Mouse (Mus musculus): ENCODE results near the gene Hcfc1. TPM values are rescaled to one million over a fixed set of nuclear protein-coding genes. Genes with fewer than 3 reads are reported as not detected.
A peak's percentile ranks its signal among the peaks of the same experiment; 100 is the strongest.

Hcfc1 gene
- polyA plus RNA-seq, 1 experiment from 2014 or later = 89.9 TPM

DNA sequence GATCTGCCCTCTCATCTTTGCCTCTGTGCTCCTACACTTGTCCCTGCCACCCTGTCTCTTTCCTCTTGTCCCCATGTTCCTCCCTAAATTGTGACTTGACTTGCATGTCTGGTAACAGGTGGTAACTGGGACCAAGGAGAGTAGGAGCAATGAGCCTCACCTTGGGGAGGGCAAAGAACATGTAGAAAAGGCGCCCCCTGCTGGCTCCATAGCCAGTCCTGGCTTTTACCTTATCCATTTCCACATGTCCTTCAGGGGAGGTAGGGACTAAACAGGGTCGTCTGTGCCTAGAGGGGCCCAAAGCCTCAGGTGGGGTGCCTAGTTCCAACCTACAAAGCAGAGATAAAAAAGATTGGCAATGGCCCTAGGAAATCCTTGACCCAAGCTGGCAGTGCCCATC, 70.4 kb downstream of the Hcfc1 start, which contains the start of gene L1cam:
TSS of gene L1cam (minus strand) at position 387 of the 400 bp plus-strand sequence.
- WGBS = 29% methylated on average over 2 of the region's 2 CpGs
- H3K4me3 ChIP-seq = no peak within 1 kb of the TSS
- no peak within 1 kb of the TSS for H3K27ac ChIP-seq
- H3K27me3 ChIP-seq (ENCODE audit: poor library complexity, severe bottlenecking) = peaks cover 9% of the 10 kb centered on the region; the same call in 1 of the 2 replicates
- peak; percentile 30 for DNase-seq (ENCODE audit: extremely low spot score, low spot score)
- H3K36me3 ChIP-seq (replicated peaks) = no peaks in the 10 kb centered on the region
- H3K4me1 ChIP-seq = no peaks in the 10 kb centered on the region
- no peaks in the 10 kb centered on the region for H3K9me3 ChIP-seq

DNA sequence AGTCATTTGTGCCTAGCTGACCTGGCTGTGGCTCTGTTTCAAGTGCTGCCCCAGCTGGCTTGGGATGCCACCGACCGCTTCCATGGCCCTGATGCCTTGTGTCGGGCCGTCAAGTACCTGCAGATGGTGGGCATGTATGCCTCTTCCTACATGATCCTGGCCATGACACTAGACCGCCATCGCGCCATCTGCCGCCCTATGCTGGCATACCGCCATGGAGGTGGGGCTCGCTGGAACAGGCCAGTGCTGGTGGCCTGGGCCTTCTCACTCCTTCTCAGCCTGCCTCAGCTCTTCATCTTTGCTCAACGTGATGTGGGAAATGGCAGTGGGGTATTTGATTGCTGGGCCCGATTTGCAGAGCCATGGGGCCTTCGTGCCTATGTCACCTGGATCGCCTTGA, 73.3 kb downstream of the Hcfc1 start:
- no peaks in the 10 kb centered on the region; the same call in 1 of the 2 replicates for H3K27me3 ChIP-seq (ENCODE audit: poor library complexity, severe bottlenecking)
- H3K9me3 ChIP-seq = no peaks in the 10 kb centered on the region
- 95% methylated on average over 14 of the region's 14 CpGs for WGBS
- no peak overlapping the region for H3K4me3 ChIP-seq
- H3K4me1 ChIP-seq = no peaks in the 10 kb centered on the region
- no peak overlapping the region for H3K27ac ChIP-seq
- no peak for DNase-seq (ENCODE audit: extremely low spot score, low spot score)
- no peaks in the 10 kb centered on the region for H3K36me3 ChIP-seq (replicated peaks)

Other genes starting within 250 kb of the Hcfc1 start
- gene Abcd1, start 249.8 kb downstream of the Hcfc1 start, polyA plus RNA-seq (2016; fragmentation: Nextera tagmentation; extraction: Ambion mirVana) = 9.2 and 10.1 TPM in 2 replicates
- gene Plxnb3, start 209.3 kb downstream of the Hcfc1 start, polyA plus RNA-seq (2016; fragmentation: Nextera tagmentation; extraction: Ambion mirVana) = not detected in 2 replicates
- gene Srpk3, start 192.0 kb downstream of the Hcfc1 start, polyA plus RNA-seq (2016; fragmentation: Nextera tagmentation; extraction: Ambion mirVana) = 0.97 and 1.2 TPM in 2 replicates
- 173 and 177 TPM in 2 replicates for gene Idh3g, start 179.5 kb downstream of the Hcfc1 start, polyA plus RNA-seq (2016; fragmentation: Nextera tagmentation; extraction: Ambion mirVana)
- 119 and 124 TPM in 2 replicates for gene Ssr4, start 179.3 kb downstream of the Hcfc1 start, polyA plus RNA-seq (2016; fragmentation: Nextera tagmentation; extraction: Ambion mirVana)
- gene Pdzd4, start 141.4 kb downstream of the Hcfc1 start, polyA plus RNA-seq (2016; fragmentation: Nextera tagmentation; extraction: Ambion mirVana) = 0.66 and 0.81 TPM in 2 replicates
- gene Avpr2, start 74.3 kb downstream of the Hcfc1 start, polyA plus RNA-seq (2016; fragmentation: Nextera tagmentation; extraction: Ambion mirVana) = 0.16 TPM in 1 of 2 replicates, not detected in the other
- gene L1cam, start 70.3 kb downstream of the Hcfc1 start, polyA plus RNA-seq (2016; fragmentation: Nextera tagmentation; extraction: Ambion mirVana) = 3.0 and 5.0 TPM in 2 replicates
- gene Arhgap4, start 44.5 kb downstream of the Hcfc1 start, polyA plus RNA-seq (2016; fragmentation: Nextera tagmentation; extraction: Ambion mirVana) = 2.0 and 3.2 TPM in 2 replicates
- 171 and 175 TPM in 2 replicates for gene Naa10, start 44.4 kb downstream of the Hcfc1 start, polyA plus RNA-seq (2016; fragmentation: Nextera tagmentation; extraction: Ambion mirVana)
- 17.3 and 18.7 TPM in 2 replicates for gene Renbp, start 35.5 kb downstream of the Hcfc1 start, polyA plus RNA-seq (2016; fragmentation: Nextera tagmentation; extraction: Ambion mirVana)
- gene Irak1, start 57.6 kb upstream of the Hcfc1 start, polyA plus RNA-seq (2016; fragmentation: Nextera tagmentation; extraction: Ambion mirVana) = 56.6 and 63.3 TPM in 2 replicates
- not detected in 2 replicates for gene Opn1mw, start 161.1 kb upstream of the Hcfc1 start, polyA plus RNA-seq (2016; fragmentation: Nextera tagmentation; extraction: Ambion mirVana)
- 13.7 and 14.4 TPM in 2 replicates for gene Mecp2, start 169.0 kb upstream of the Hcfc1 start, polyA plus RNA-seq (2016; fragmentation: Nextera tagmentation; extraction: Ambion mirVana)
- gene Tex28, start 201.5 kb upstream of the Hcfc1 start, polyA plus RNA-seq (2016; fragmentation: Nextera tagmentation; extraction: Ambion mirVana) = not detected in 2 replicates
- gene Tktl1, start 210.9 kb upstream of the Hcfc1 start, polyA plus RNA-seq (2016; fragmentation: Nextera tagmentation; extraction: Ambion mirVana) = not detected in 2 replicates

Data from forebrain, embryonic 10.5 days (tissue).